Mouse (Mus musculus) forebrain, postnatal 0 days (tissue): Measurements from ENCODE around the gene Pdzd2. TPM values are rescaled to one million over a fixed set of nuclear protein-coding genes. Genes with fewer than 3 reads are reported as not detected.

Experiments
- ATAC-seq: fragments of 200-750 bp; cut with Nextera tagmentation; 2 replicates; pipeline ENCODE4 v1.8.0; 2017; ENCODE audit warnings: mild to moderate bottlenecking, moderate library complexity
- DNase-seq: peaks from one replicate; pipeline ENCODE4 v3.0.0-alpha.2; 2015
- H3K27ac ChIP-seq: fragments of 300-500 bp; sonication (generic); 2 replicates; pipeline ENCODE4 v1.5.1; 2014; ENCODE audit warnings: low read depth, mild to moderate bottlenecking, antibody characterized with exemption, low read length, moderate library complexity, mixed read lengths
- H3K27me3 ChIP-seq: fragments of 300-500 bp; sonication (generic); 2 replicates; pipeline ENCODE4 v1.6.1; 2014; ENCODE audit warnings: mild to moderate bottlenecking, low read length, mixed read lengths; ENCODE audit not compliant: insufficient read depth
- H3K36me3 ChIP-seq: fragments of 300-500 bp; sonication (generic); 2 replicates; pipeline ENCODE4 v1.6.1; 2014; ENCODE audit warnings: mild to moderate bottlenecking, moderate library complexity; ENCODE audit not compliant: insufficient read depth
- H3K4me1 ChIP-seq: fragments of 300-500 bp; sonication (generic); 2 replicates; pipeline ENCODE4 v1.6.1; 2014; ENCODE audit warnings: antibody characterized with exemption; ENCODE audit not compliant: insufficient read depth
- H3K4me2 ChIP-seq: fragments of 300-500 bp; sonication (generic); 2 replicates; pipeline ENCODE4 v1.6.1; 2014; ENCODE audit warnings: low read depth, mild to moderate bottlenecking, moderate library complexity
- H3K4me3 ChIP-seq: fragments of 300-500 bp; sonication (generic); 2 replicates; pipeline ENCODE4 v1.5.1; 2014; ENCODE audit warnings: low read depth, low read length, mixed read lengths
- H3K9ac ChIP-seq: fragments of 300-500 bp; sonication (generic); 2 replicates; pipeline ENCODE4 v1.6.1; 2014; ENCODE audit warnings: mild to moderate bottlenecking
- H3K9me3 ChIP-seq: fragments of 300-500 bp; sonication (generic); 2 replicates; pipeline ENCODE4 v1.6.1; 2016; ENCODE audit warnings: low read length
- CTCF ChIP-seq: sonication (generic); IDR thresholded peaks from 2 replicates; pipeline ENCODE4 v1.5.1; 2016; ENCODE audit warnings: antibody characterized with exemption, control low read depth, low read depth
- WGBS: fragments of 180-500 bp; shearing (Covaris S2); extraction: QIAGEN DNeasy Blood & Tissue Kit; methylation state at CpG from one replicate; pipeline ENCODE4 v1.1.7; 2014; 5-methylcytosine and 5-hydroxymethylcytosine counted together
- polyA plus RNA-seq: library from polyadenylated mRNA; unstranded; fragments of >200 nt; fragmentation: Nextera tagmentation; extraction: Ambion mirVana; gene quantifications from 2 replicates; pipeline ENCODE4 v1.2.1, GENCODE M21; 2015
- total RNA-seq: library from RNA; depleted of rRNA; stranded (reverse); fragments of >200 nt; gene quantifications from 2 replicates; pipeline ENCODE4 v1.2.3, GENCODE M21; 2014

The Pdzd2 gene
- total and polyA plus RNA-seq, 2 experiments from 2014 or later, result 9.4 to 18.9 TPM

- Histone ChIP-seq H3K4me3 (no peak overlapping the region), H3K27me3 (no peaks in the 10 kb centered on the region), H3K9ac (no peak overlapping the region), H3K9me3 (no peaks in the 10 kb centered on the region), H3K36me3 (no peaks in the 10 kb centered on the region), H3K4me1 (no peaks in the 10 kb centered on the region), H3K27ac (no peak overlapping the region), H3K4me2 (no peak overlapping the region)
- no peak for TF ChIP-seq CTCF
- ATAC-seq (no peak), DNase-seq (no peak)
- WGBS, result 96% methylated on average over 8 of the region's 8 CpGs
Observed at GRCm38 (mm10) chr15:12420915-12421314, 318.8 kb downstream of the Pdzd2 start.

GRCm38 (mm10) chr15:12420376-12420775 lies 319.3 kb downstream of the Pdzd2 start:
- WGBS, result 94% methylated on average over 10 of the region's 10 CpGs
- ATAC-seq, result no peak

DNA sequence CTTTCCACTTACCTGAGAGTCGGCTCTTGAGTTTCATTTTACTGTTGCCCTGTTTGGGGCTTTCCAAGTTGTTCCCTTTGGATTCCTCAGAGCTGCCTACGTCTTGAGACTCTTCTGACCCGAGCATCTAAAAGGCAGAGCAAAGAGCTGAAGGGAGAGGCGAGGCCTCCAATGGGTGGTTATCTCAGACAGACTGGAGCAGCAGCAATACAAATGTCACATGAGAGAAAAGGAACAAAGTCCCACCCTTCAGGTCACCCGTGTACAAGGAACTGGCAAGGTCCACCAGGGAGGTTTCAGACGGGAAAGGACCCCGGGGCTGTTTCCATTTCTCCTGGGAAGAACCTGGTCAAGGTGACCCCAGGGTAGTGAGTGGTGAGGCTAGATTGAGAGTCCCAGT lies 320.3 kb downstream of the Pdzd2 start:
- no peak for TF ChIP-seq CTCF
- no peak overlapping the region for H3K4me2 ChIP-seq
- no peaks in the 10 kb centered on the region for H3K36me3 ChIP-seq
- WGBS, result 83% methylated on average over 7 of the region's 7 CpGs
- H3K4me3 ChIP-seq, result no peak overlapping the region
- no peaks in the 10 kb centered on the region for H3K27me3 ChIP-seq
- no peaks in the 10 kb centered on the region for H3K9me3 ChIP-seq
- ATAC-seq, result no peak
- H3K4me1 ChIP-seq, result no peaks in the 10 kb centered on the region
- no peak for DNase-seq
- no peak overlapping the region for H3K9ac ChIP-seq
- H3K27ac ChIP-seq, result no peak overlapping the region

More at GRCm38 (mm10) chr15:12420376-12420775, 319.3 kb downstream of the Pdzd2 start:
- no peak for TF ChIP-seq CTCF
- Histone ChIP-seq H3K4me3 (no peak overlapping the region), H3K27me3 (no peaks in the 10 kb centered on the region), H3K36me3 (no peaks in the 10 kb centered on the region), H3K4me2 (no peak overlapping the region), H3K9ac (no peak overlapping the region), H3K27ac (no peak overlapping the region), H3K4me1 (no peaks in the 10 kb centered on the region), H3K9me3 (no peaks in the 10 kb centered on the region)
- no peak for DNase-seq

GRCm38 (mm10) chr15:12415536-12416200 lies 324.1 kb downstream of the Pdzd2 start:
- TF ChIP-seq CTCF, result no peak
- 78% methylated on average over 16 of the region's 16 CpGs for WGBS
- no peak for DNase-seq

GRCm38 (mm10) chr15:12414696-12415095 lies 325.0 kb downstream of the Pdzd2 start:
- Histone ChIP-seq H3K27ac (no peak overlapping the region), H3K9ac (no peak overlapping the region), H3K27me3 (no peaks in the 10 kb centered on the region), H3K4me3 (no peak overlapping the region), H3K4me2 (no peak overlapping the region), H3K4me1 (no peaks in the 10 kb centered on the region), H3K9me3 (no peaks in the 10 kb centered on the region), H3K36me3 (no peaks in the 10 kb centered on the region)
- DNase-seq, result no peak
- no peak for TF ChIP-seq CTCF
- ATAC-seq, result no peak
- 80% methylated on average over 6 of the region's 6 CpGs for WGBS

More at GRCm38 (mm10) chr15:12415536-12416200, 324.1 kb downstream of the Pdzd2 start:
- Histone ChIP-seq H3K36me3 (no peaks in the 10 kb centered on the region), H3K27me3 (no peaks in the 10 kb centered on the region), H3K4me2 (no peak overlapping the region), H3K9ac (no peak overlapping the region), H3K4me3 (no peak overlapping the region), H3K9me3 (no peaks in the 10 kb centered on the region), H3K27ac (no peak overlapping the region), H3K4me1 (no peaks in the 10 kb centered on the region)
- ATAC-seq, result no peak

- WGBS, result 54% methylated on average over 8 of the region's 8 CpGs
- TF ChIP-seq CTCF, result no peak
- H3K9ac ChIP-seq, result no peak overlapping the region
- no peaks in the 10 kb centered on the region for H3K27me3 ChIP-seq
- H3K36me3 ChIP-seq, result no peaks in the 10 kb centered on the region
- DNase-seq, result peak; percentile 43
- H3K4me1 ChIP-seq, result no peaks in the 10 kb centered on the region
- H3K27ac ChIP-seq, result no peak overlapping the region
- no peak overlapping the region for H3K4me3 ChIP-seq
- H3K4me2 ChIP-seq, result no peak overlapping the region
- ATAC-seq, result peak; percentile 76
- no peaks in the 10 kb centered on the region for H3K9me3 ChIP-seq
Observed at GRCm38 (mm10) chr15:12408205-12408604, 331.5 kb downstream of the Pdzd2 start.

DNA sequence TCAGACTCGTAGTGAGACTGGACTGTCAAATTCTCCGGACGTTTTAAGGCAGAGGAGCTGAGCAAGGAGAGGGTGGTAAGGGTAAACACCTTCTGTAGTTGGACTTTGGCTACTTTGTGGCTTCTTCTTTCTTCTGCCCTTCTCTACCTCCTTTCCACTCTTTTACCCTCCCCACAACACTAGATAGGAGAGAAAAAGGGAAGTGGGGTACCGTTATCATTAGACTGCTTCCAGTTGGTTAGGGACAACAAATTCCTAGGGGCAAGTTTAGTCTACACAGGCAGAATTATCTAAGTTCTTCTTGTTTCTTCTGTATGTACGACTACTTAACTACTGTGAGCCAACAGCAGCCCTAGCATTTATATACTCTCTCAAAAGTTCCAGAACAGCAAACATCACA lies 334.1 kb downstream of the Pdzd2 start:
- Histone ChIP-seq H3K9me3 (no peaks in the 10 kb centered on the region), H3K4me3 (no peak overlapping the region), H3K4me2 (no peak overlapping the region), H3K36me3 (no peaks in the 10 kb centered on the region), H3K27me3 (no peaks in the 10 kb centered on the region), H3K27ac (no peak overlapping the region), H3K4me1 (no peaks in the 10 kb centered on the region), H3K9ac (no peak overlapping the region)
- WGBS, result 90% methylated on average over 5 of the region's 5 CpGs
- ATAC-seq (no peak), DNase-seq (no peak)
- TF ChIP-seq CTCF, result no peak
